Mouse (Mus musculus) urinary bladder, adult 2 months (tissue): ENCODE measurements around the gene Klhl12. TPM values are rescaled to one million over a fixed set of nuclear protein-coding genes. Genes with fewer than 3 reads are reported as not detected.
A peak's percentile ranks its signal among the peaks of the same experiment; 100 is the strongest.
"Not testable (repeated sequence)": the region's sequence is repeated elsewhere in the genome, so short reads cannot be mapped to it uniquely, and the experiment has no call there.

ENCODE experiments used
- DNase-seq: peaks from one replicate; pipeline ENCODE4 v3.0.0; 2022; ENCODE audit warnings: low spot score
- polyA plus RNA-seq: library from polyadenylated mRNA; depleted of rRNA; stranded (reverse); fragments of >200 nt; gene quantifications from 2 replicates; pipeline ENCODE4 v1.2.3, GENCODE M21; 2012; rRNA removed

Klhl12 gene
- 15.2 and 16.3 TPM in 2 replicates for polyA plus RNA-seq

- DNase-seq, result peak; percentile 95
These were observed at the start of gene Klhl12 for GRCm38 (mm10) chr1:134454904-134455824. Klhl12 (plus strand) TSS chr1:134455531.

- no peak for DNase-seq
These were observed 48.9 kb upstream of the Klhl12 start for GRCm38 (mm10) chr1:134406414-134406771.

GRCm38 (mm10) chr1:134408080-134408479 lies 47.3 kb upstream of the Klhl12 start:
- DNase-seq, result no peak

- no peak for DNase-seq
These were observed 43.4 kb upstream of the Klhl12 start for GRCm38 (mm10) chr1:134411706-134412629.

GRCm38 (mm10) chr1:134414038-134414437 lies 41.3 kb upstream of the Klhl12 start:
- no peak for DNase-seq

GRCm38 (mm10) chr1:134414501-134415167 lies 40.7 kb upstream of the Klhl12 start:
- no peak for DNase-seq

- DNase-seq, result peak; percentile 91
These were observed 40.0 kb upstream of the Klhl12 start, which contains the start of gene Adipor1 for GRCm38 (mm10) chr1:134415168-134415831. Adipor1 (plus strand) TSS chr1:134415378.

- no peak for DNase-seq
These were observed 36.8 kb upstream of the Klhl12 start for GRCm38 (mm10) chr1:134418414-134418975.

GRCm38 (mm10) chr1:134419176-134419575 lies 36.2 kb upstream of the Klhl12 start:
- no peak for DNase-seq

- DNase-seq, result no peak
These were observed 35.4 kb upstream of the Klhl12 start for GRCm38 (mm10) chr1:134419751-134420458.

- DNase-seq, result no peak
These were observed 31.4 kb upstream of the Klhl12 start for GRCm38 (mm10) chr1:134423911-134424310.

- no peak for DNase-seq
These were observed 29.0 kb upstream of the Klhl12 start for GRCm38 (mm10) chr1:134426289-134426688.

GRCm38 (mm10) chr1:134433002-134433401 lies 22.3 kb upstream of the Klhl12 start:
- no peak for DNase-seq

- DNase-seq, result no peak
These were observed 21.9 kb upstream of the Klhl12 start for GRCm38 (mm10) chr1:134433473-134433872.

GRCm38 (mm10) chr1:134435414-134435813 lies 19.9 kb upstream of the Klhl12 start:
- no peak for DNase-seq

GRCm38 (mm10) chr1:134440437-134440836 lies 14.9 kb upstream of the Klhl12 start:
- no peak for DNase-seq

- DNase-seq, result not testable (repeated sequence)
These were observed 13.6 kb upstream of the Klhl12 start for GRCm38 (mm10) chr1:134441737-134442136.

- DNase-seq, result no peak
These were observed 12.9 kb upstream of the Klhl12 start for GRCm38 (mm10) chr1:134442394-134442793.

GRCm38 (mm10) chr1:134443288-134443687 lies 12.0 kb upstream of the Klhl12 start:
- DNase-seq, result not testable (repeated sequence)

GRCm38 (mm10) chr1:134445418-134445817 lies 9.9 kb upstream of the Klhl12 start:
- DNase-seq, result no peak
